Mouse (Mus musculus) mature B cell (primary cell): Measurements from ENCODE around the gene Oit3.

Source experiments
- in situ Hi-C: fragments of 300-500 bp; cut with MboI; formaldehyde crosslinking; loops from 2 replicates; pipeline ENCODE4 v1.14.3; 2019

The Oit3 gene

GRCm38 (mm10) chr10:59441735-59442134 lies at the start of gene Oit3:
TSS of gene Oit3 (minus strand) at chr10:59441778.
- in situ Hi-C loops: no loop called here

DNA sequence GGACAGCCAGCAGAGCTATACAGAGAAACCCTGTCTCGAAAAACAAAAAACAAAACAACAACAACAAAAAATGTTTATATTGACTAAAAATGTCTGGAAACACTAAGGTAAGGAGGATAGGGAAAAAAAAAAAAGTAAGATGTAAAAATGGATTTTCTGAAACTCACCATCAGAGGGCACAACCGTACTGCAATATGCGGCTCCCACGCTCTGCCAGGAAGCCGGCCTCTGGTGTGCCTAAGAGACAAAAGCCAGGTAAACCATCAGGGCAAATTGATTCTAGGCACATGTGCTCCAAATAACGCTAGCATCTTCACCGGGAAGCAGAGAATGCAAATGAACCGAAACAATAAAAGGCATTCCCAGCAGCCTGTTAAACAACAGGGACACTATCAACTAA lies 49.3 kb upstream of the Oit3 start:
- in situ Hi-C loops: no loop called here

DNA sequence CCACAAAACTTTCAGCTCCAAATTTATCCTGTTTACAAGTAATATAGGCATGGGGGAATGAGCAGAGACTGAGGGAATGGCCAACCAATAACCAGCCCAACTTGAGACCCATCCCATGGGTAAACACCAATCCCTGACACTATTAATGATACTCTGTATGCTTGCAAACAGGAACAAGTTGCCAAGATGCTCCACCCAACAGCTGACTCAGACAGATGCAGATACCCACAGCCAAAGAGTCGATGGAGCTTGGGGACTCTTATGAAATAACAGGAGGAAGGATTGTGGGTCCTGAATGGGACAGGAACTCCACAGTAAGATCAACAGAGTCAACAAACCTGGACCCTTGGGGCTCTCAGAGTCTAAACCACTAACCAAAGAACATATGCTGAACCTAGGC lies 47.8 kb upstream of the Oit3 start:
- in situ Hi-C loops: no loop called here

DNA sequence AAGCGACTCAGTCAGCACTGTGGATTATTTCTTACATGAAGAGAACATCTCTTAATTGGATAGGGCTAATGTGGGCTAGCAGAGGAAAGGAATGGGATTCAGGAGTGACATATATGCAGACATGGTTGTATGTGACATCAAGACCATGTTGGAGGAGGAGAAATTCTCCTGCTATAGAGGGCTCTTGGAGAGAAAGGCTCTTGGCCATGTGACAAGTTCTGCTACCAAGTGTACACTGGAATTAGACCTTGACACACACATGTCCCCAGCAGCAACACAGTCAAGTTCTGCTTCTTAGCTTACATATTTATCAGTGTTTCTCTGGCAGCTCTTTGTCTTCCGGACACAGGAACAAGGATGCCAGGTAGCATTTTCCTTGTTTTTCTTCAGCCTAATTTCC lies 45.8 kb upstream of the Oit3 start:
- in situ Hi-C loops: no loop called here

DNA sequence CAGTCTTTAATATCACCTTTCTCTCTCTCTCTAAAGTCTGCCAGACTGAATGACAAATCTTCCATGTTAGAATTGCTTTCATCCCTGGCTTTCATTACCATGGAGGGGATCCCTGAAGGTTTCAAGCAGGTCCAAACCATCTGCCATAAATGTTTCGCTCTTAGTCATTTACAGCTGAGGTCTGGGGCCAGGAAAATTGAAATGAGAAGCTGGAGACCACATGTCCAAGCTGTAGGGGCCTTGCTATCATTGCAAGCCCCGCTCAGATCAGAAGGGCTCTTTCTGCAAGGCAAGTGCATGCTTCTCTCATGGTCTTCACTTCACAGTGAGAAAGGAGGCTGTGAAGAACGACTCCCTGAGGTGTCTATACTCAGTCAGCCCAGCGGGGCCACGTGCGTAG lies 42.7 kb upstream of the Oit3 start:
- in situ Hi-C loops: no loop called here

DNA sequence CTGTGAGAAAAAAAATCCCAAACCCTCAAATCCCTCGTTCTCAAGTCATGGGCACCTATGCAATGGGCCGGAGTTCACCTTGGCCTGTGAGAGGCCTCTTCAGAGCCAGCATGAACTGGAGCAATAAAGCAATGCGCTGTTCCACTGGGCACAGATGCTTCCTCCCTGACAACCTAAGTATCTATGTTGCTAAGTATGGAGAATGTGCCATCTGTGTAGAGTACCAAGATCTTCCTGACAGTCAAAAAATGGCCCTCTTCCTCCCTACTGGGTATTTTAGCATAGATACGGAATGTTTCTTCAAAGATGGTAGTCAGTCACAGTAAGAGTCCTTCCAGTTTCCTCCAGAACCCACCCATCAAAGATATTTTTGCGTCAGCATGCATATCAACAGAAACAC lies 39.8 kb upstream of the Oit3 start:
- in situ Hi-C loops: no loop called here

GRCm38 (mm10) chr10:59470451-59470850 lies 28.9 kb upstream of the Oit3 start:
- in situ Hi-C loops: no loop called here

DNA sequence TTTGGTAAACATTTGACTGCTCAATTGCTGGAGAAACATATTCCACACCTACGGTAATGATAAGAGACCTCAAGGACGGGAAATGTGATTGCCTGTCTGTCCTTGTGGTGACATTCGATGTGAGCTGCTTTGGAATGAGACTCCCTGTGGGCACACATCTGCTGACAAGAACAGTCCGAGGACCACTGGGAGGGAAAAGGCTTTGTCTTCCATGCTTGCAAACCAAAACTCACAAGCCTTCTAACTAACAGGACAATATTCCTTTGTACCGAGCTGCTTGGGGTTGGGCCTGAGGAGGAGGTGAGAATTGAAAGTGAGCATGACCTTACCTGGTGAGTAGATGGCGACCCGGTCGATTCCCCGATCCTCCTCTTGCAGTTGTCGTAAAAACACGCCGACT lies 25.7 kb upstream of the Oit3 start:
- in situ Hi-C loops: no loop called here

- in situ Hi-C loops: no loop called here
These were observed 25.0 kb upstream of the Oit3 start for GRCm38 (mm10) chr10:59466626-59467025.

DNA sequence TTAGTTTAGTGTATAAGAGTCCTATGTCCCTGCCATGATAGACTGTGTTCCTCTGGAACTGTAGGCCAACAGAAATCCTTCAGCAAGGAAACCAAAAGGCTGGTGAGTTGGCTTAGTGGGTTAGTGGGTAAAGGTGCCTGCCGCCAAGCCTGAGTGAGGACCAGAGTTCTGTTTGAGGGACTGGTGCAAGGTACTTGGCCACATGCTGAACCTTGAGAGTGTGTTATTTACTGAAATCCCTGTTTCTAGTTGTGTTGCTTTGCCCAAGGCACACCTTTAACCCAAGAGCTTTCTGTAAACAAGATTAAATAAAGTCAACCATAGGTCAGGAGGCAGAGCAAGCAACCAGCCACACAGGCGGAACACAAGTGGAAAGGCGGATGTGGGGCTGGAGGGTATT lies 24.0 kb upstream of the Oit3 start:
- in situ Hi-C loops: no loop called here

DNA sequence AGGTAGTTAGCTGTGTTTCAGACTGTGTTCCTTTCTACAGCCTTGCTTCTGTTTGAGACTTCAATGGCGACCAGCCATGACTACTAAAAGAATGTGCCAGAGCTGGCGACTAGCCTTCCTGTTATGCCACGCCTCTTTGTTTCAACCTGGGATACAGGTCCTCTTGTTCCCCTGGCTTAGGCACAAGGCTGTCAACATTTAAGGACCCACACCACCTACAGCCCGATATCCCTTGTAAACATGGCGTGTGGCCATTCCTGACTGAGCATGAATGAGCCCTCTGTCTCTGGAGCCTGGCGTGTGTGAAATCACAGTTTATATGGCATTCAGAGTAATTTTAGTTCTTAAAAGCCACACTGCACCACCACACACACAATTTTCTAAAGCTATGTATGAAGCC lies 20.7 kb upstream of the Oit3 start:
- in situ Hi-C loops: no loop called here

DNA sequence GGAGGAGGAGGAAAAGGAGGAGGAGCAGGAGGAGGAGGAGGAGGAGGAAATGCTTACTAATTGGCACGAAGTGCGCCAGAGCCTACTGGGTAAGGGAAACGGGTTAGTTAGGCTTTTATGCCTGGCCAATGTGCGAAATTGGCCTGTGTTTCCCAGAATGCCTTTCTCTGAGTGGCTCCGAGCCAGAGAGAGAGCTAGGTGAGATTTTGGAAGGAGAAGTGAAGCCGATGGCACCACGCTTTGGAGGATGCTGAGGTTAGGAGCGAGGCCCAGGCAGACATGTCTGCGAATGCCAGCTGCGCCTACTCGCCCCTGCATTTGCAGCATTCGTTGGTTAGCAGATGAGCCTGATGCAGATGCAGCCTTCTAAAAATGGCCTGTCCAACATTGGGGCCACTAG lies 18.2 kb upstream of the Oit3 start:
- in situ Hi-C loops: no loop called here

DNA sequence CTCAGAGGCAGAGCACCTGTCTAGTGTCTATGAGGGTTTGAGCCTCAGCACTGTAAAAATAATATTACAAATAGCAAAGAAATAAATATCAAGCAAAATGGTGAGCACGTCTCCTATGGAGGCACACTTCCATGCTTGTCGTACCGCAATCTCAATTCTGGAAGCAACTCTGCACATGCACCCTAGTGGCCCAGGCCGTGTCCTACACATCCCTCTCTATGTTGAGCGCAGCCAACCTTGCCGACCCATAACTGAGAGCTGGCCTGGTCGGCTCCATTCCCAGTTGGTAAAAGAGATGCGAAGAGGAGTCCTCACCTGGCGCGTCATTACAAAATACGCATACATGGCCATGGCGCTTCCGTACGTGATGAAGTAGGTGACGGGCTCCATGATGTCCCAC lies 13.1 kb upstream of the Oit3 start:
- in situ Hi-C loops: no loop called here

- in situ Hi-C loops: no loop called here
These were observed 10.3 kb upstream of the Oit3 start for GRCm38 (mm10) chr10:59451839-59452238.

- in situ Hi-C loops: no loop called here
These were observed 6.0 kb upstream of the Oit3 start for GRCm38 (mm10) chr10:59447546-59447945.

- in situ Hi-C loops: no loop called here
These were observed 5.4 kb upstream of the Oit3 start for GRCm38 (mm10) chr10:59446911-59447437.

DNA sequence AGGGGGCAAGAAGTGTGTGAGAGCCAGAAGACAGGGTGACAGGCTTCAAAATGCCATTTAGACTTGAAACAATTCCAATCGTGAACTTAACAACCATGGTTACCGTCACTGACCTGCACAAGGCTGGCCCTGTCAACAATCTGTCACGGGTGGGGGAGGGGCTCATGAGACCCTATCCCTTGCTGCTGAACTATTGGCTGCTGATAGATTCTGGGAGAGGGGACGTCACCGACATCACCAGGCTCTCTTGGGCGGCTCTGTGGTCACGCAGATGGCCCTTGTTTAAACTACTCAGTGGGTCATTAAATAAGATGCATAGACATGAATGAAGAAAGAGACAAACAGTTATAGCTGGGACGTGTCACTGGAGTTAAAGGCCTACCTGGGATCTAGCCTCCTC lies 3.1 kb upstream of the Oit3 start:
- in situ Hi-C loops: no loop called here

- in situ Hi-C loops: no loop called here
These were observed 2.5 kb upstream of the Oit3 start for GRCm38 (mm10) chr10:59444106-59444505.

DNA sequence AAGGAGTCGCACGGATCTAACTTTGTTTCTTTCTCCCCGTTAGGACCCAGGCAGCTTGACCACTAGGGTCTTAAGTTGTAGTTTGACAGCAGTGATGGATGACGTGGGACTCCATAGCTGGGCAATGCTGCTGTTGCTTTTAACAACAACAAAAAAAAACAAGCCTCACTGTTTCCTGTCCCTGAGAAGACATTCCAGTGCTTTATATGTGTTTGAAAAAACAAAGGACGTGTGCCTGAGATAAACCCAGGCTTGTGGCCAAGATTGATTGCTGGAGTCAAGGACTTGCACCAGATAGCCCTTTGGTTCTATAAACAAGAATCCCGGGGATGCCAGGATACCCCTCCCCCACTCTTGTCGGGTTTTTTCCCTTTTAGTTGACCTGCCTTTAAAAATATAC lies 1.6 kb upstream of the Oit3 start:
- in situ Hi-C loops: no loop called here

DNA sequence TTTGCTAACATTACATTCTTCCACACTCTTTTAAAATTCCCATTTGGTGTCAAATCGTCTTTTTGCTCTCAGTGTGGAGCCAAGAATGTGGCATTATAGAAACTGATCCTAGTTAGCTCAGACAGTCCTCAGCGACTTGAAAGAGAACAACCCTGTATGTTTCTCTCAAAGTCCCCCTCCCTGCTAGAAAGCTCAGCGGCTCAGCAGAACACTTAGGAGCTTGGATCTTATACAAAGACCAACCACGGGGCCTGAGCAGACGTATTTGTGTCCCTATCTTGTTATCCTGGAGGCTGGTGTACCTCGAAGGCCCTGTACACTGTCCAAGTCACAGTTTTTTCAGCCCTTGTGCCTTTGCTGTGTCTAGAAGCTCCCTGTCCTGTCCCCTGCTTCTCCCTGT lies 1.4 kb downstream of the Oit3 start:
- in situ Hi-C loops: no loop called here

GRCm38 (mm10) chr10:59439508-59439931 lies 2.1 kb downstream of the Oit3 start:
- in situ Hi-C loops: no loop called here

DNA sequence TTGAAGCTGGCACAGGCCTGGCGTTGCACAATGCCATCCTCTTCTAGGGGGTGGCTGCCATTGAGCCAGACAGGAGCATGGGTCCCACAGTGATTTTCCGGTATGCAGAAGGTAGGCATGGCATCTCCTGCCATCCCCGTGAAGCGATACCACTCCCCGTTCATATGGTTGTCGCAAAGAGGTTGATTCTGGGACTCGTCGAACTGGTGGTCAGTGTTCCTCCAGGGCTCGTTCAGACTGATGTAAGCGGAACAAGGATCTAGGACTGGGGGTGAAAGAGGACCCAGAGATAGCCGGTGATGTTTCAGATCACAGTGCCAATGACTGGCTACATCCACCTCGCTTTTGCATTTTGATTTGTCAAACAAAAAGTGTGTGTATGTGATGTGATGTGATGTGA lies 2.9 kb downstream of the Oit3 start:
- in situ Hi-C loops: no loop called here

DNA sequence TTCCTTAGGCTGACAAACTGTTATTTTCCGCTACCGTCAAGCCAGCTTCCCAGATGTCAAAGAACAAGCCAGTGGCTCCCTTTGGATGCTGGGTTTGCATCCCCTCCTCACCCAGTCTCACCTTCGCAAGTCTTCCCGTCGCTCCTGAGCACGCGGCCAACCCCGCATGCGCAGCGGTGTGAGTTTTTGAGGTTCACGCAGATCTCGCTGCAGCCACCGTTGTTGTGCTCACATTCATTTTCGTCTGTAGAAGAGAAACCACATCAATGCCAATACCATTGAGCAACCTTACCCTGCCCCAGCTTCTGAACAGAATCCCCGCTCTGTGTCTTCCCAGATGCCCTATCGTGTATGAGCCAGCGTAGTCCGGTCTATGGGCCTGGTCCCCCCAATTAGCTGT lies 5.8 kb downstream of the Oit3 start:
- in situ Hi-C loops: no loop called here

GRCm38 (mm10) chr10:59430701-59431218 lies 10.8 kb downstream of the Oit3 start:
- in situ Hi-C loops: no loop called here
